Mouse (Mus musculus): Measurements from ENCODE around the gene Tspan13. TPM values are rescaled to one million over a fixed set of nuclear protein-coding genes. Genes with fewer than 3 reads are reported as not detected.
A peak's percentile ranks its signal among the peaks of the same experiment; 100 is the strongest.

The Tspan13 gene
- total RNA-seq (2021), result 100 to 1,000 TPM; 261 to 264 TPM
- long read RNA-seq, experiment 1, transcript Tspan13-201 (6 exons, 1,932 nt), result major isoform, 246 of 268 reads
- long read RNA-seq, experiment 1, partial matches to known transcripts, result 2 of 268 reads
- long read RNA-seq, experiment 1, other reads (novel, unspliced or antisense), result 20 of 268 reads
- long read RNA-seq, experiment 2, transcript Tspan13-201 (6 exons, 1,932 nt), result major isoform, 385 of 423 reads
- long read RNA-seq, experiment 2, partial matches to known transcripts, result 23 of 423 reads
- long read RNA-seq, experiment 2, other reads (novel, unspliced or antisense), result 15 of 423 reads

DNA sequence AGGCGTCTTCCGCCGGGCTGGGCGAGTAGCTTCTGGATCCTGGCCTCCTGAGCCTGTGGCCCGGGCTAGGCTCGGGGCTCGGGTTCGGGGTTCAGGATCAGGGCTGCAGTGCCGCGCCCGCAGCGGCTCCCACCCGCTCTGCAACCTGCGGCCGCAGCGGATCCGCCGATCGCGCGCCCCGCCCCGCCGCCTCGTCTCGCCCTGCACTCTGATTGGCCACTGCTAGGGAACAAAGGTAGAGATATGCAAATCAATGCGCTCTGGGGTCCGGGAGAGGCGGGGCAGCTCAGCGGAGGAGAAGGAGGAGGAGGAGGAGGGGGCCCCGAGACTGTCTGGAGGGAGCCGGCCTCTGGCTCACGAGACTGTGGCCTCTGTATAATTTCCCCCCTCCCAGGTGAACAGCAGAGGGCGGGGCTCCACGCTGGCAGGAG, at the start of gene Tspan13:
Tspan13 (minus strand) TSS at position 153 of the 431 bp plus-strand sequence.
- TF ChIP-seq CTCF (conservative IDR thresholded peaks at IDR 0.05), result peak; percentile 22
- Histone ChIP-seq H3K4me3 (peak within 1 kb of the TSS; percentile 94), H3K27ac (peak within 1 kb of the TSS; percentile 99)
- DNase-seq (ENCODE audit: low spot score in 2 of 2), result peak; percentile 88 to 93

DNA sequence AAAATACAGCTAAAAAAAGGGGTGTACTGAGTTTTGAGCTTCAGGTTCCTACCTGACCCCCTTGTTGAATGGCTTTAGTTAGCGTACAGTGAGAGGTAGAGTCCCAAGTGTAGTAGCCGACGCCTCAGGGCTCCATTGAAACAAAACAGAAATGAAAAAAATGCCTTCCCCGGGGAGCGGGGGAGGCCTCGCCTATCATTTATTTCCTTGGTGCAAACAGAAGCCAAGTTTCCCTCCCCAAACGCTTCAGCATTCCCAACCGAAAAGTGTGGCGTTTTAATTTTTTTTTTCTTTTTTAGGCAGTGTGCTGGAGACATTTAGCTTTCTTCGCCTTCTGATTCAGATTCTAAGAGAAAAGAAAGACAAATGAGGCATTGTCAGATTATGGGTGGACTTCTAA, 49.7 kb upstream of the Tspan13 start:
- no peak for DNase-seq (ENCODE audit: low spot score in 2 of 2)
- Histone ChIP-seq H3K4me3 (no peak overlapping the region), H3K27ac (peak overlapping the region; percentile 43)
- TF ChIP-seq CTCF (conservative IDR thresholded peaks at IDR 0.05), result no peak

DNA sequence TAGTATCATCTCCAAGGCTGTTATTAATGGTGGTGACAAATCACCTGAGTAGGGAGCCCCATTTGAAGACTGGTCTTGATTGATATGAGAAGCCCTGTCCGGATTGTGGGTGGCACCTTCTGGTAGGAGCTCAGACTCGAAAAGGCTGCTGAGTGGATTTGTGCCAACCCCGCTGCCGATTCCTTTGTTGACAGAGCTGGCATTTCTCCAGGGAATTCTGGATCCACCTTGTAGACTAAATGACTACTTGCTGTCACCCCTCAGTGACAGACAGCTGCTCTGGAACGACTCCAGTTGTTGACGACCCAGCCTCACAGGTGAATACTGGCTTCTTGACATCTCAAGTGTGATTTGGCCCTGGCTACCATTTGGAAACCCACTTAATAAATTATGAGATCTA, 46.9 kb upstream of the Tspan13 start:
- Histone ChIP-seq H3K27ac (no peak overlapping the region), H3K4me3 (no peak overlapping the region)
- no peak for TF ChIP-seq CTCF (conservative IDR thresholded peaks at IDR 0.05)
- DNase-seq (ENCODE audit: low spot score in 2 of 2), result no peak

DNA sequence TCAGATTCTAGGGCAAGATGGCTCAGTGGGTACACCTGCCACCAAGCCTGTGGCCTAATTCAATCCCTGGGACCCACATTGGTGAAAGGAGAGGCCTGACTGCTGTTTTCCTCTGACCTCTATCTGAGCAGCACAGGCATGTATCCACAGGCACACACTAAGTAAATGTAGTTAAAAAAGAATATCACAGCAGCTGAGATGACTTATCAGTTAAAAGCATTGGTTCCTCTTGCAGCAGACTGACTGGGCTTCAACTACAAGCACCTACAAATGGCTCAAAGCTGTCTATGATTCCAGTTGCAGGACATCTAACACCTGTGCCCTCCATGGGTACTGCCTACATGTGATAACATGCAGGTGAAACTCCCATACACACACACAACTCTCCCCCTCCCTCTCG, 46.5 kb upstream of the Tspan13 start:
- no peak for DNase-seq (ENCODE audit: low spot score in 2 of 2)
- H3K27ac ChIP-seq, result no peak overlapping the region
- no peak for TF ChIP-seq CTCF (conservative IDR thresholded peaks at IDR 0.05)
- H3K4me3 ChIP-seq, result no peak overlapping the region

DNA sequence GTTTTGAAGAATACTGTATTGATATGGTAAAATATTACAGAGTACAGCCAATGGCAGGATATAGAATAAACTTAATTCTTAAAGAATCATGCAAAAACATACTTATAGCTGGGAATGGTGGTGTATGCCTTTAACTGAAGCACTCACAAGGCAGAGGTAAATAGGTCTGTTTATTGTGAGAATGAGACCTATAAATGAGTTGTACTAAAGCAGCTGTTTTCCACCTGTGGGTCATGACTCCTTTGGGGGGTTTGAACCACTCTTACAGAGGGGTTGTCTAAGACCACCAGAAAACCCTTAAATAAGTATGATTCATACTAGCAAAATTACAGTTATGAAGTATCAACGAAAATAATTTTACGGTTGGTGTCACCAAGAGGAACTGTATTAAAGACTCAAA, 43.1 kb upstream of the Tspan13 start:
- Histone ChIP-seq H3K27ac (no peak overlapping the region), H3K4me3 (no peak overlapping the region)
- no peak for TF ChIP-seq CTCF (conservative IDR thresholded peaks at IDR 0.05)
- no peak for DNase-seq (ENCODE audit: low spot score in 2 of 2)

DNA sequence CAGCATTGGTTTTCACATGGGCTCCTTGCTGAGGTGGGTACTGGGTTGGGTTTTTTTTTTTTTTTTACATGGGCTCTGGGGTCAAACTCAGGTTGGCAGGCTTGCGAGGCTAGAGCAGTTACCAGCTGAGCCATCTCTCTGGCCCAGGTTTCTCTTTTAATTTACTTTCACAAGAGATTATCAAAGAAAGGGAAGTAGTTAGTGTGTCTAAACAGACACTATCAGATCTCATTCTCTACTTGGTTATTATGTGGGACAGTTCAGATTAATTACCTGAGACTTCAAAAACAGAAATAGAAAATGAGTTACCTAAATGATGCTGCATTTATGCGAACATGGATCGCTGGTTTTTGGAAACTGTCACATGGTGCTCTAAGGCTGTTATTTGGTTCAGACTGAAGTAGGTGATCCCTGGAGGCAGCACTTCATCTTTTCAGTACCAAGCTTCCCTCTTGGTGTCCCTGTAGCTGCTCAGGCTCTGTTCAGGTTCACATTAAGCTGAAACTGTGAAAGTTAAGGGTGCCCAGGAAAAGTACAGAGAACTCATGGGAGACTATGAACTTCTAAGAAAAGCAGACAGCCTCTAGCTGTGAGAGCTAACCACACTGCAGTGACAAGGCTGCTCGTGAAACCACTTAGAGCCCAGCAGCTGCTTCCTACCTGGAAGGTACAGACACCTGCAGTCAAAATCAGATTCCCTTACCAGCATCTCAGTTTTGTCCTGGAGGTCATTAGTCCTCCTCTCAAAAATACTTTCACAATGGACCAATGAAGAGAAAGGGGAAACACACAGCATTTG, 36.0 kb upstream of the Tspan13 start:
- Histone ChIP-seq H3K4me3 (no peak overlapping the region), H3K27ac (no peak overlapping the region)
- TF ChIP-seq CTCF (conservative IDR thresholded peaks at IDR 0.05), result no peak
- DNase-seq (ENCODE audit: low spot score in 2 of 2), result no peak

DNA sequence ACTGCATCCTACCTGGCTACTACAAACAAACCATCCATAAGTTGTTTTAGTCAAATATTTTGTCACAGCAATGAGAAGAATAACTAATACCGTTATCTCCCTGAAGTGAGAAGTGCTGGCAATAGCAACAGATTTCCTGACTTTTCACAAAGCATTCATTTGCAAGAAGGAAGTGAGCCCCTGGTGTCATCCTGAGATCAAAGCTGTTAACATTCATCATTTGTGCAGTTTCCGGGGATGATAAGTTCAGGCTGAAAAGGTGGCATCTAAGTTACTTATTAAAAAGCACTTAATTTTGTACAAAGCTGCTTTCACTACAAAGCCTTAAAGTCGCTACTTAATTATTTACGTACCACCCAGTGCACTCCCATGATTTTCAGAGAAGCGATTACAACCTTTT, 30.6 kb upstream of the Tspan13 start:
- DNase-seq (ENCODE audit: low spot score in 2 of 2), result no peak
- no peak for TF ChIP-seq CTCF (conservative IDR thresholded peaks at IDR 0.05)
- no peak overlapping the region for H3K4me3 ChIP-seq
- peak overlapping the region; percentile 64 for H3K27ac ChIP-seq

DNA sequence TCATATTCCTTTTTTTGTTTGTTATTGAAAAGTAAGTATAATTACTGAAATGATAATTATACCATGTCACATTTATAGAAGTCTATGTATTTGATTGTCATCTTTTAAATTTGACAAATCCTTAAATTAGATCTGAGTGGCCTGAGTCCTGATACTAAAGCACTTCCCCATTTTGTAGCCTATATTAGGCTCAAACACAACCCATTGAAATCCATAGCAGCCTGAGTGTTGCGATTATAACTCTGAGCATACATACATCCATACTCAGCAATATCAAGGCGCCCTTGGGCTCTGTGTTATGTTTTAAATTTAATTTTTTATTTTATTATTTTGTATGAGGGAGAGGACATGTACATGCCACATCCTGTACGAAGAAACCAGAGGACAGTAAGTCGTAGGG, 27.9 kb upstream of the Tspan13 start:
- DNase-seq (ENCODE audit: low spot score in 2 of 2), result no peak
- no peak for TF ChIP-seq CTCF (conservative IDR thresholded peaks at IDR 0.05)

DNA sequence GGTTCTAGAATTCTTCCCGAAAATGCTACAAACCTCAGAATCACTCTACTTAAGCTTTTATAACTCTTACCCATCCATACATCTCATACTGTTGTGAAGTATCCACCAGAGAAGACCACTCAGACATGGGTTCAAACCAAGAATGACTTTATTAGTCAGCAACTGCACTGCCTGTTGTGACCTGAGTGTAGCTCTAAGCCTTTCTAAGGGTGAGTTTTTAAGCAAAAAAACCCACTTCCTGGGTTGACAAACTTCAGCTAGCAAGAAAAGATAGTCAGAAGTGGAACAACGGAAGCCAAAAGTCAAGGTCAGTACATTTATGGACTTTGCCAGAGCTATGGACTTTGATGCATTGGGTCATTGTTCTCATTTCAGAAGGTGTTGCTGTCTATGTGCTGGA, 25.2 kb upstream of the Tspan13 start:
- no peak overlapping the region for H3K27ac ChIP-seq
- no peak overlapping the region for H3K4me3 ChIP-seq
- TF ChIP-seq CTCF (conservative IDR thresholded peaks at IDR 0.05), result no peak
- DNase-seq (ENCODE audit: low spot score in 2 of 2), result no peak

More for the DNA sequence above, 27.9 kb upstream of the Tspan13 start:
- Histone ChIP-seq H3K4me3 (no peak overlapping the region), H3K27ac (peak overlapping the region; percentile 64)

DNA sequence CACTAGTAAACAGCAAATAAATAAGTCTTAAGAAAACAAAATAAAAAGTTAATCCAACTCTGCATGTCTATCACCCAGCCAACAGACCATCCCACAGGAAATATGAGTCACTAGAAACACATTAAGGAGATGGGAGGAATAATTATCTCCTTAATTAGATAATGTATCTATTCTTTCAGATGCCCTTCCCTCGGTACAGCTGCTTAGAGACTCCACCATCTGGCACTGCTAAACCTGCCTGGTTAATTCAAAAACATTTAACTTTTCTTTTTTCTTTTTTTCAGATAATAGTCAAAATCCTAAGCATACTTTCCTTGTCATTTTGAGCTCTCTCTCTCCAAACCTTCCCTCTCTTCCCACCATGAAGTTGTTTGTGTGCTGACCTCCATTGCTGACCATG, 23.6 kb upstream of the Tspan13 start:
- Histone ChIP-seq H3K27ac (peak overlapping the region; percentile 65), H3K4me3 (no peak overlapping the region)
- no peak for TF ChIP-seq CTCF (conservative IDR thresholded peaks at IDR 0.05)
- peak; percentile 44 to 50 for DNase-seq (ENCODE audit: low spot score in 2 of 2)

DNA sequence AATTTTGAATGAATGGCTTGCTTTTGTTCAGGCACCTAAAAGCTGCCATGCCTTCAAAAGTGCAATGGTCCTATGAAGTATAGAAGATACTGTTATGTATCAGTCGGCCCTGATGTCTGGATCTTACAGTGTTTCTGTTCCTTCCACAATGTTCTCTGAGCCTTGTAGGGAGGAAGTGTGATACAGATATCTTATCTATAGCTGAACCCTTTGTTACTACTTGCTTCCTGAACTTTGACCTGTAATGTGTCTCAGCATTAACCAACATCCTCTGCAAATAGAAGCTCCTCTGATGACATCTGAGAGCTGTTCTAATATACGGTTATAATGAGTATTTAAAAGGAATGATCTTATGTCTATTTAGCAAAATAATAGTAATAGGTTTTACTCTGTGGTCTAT, 15.4 kb upstream of the Tspan13 start:
- Histone ChIP-seq H3K4me3 (no peak overlapping the region), H3K27ac (no peak overlapping the region)
- DNase-seq (ENCODE audit: low spot score in 2 of 2), result no peak
- TF ChIP-seq CTCF (conservative IDR thresholded peaks at IDR 0.05), result no peak

DNA sequence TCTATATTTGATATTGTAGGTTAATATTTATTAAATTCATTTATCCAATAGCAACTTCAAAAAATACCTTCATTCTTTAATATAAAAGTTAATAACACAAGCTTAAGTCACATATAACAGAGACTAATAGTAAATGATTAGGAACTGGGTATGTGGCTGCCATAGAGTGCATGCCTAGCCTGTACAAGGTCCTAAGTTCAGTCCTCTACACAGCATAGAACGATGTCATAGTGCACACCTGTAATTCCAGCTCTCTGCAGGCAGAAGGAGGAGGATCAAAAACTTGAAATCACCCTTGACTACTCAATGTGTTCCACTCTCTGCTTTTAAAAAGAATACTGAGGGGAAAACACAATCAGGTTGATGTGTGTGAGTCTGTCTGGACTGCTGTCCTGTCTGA, 8.0 kb upstream of the Tspan13 start:
- DNase-seq (ENCODE audit: low spot score in 2 of 2), result no peak
- no peak overlapping the region for H3K4me3 ChIP-seq
- no peak overlapping the region for H3K27ac ChIP-seq
- TF ChIP-seq CTCF (conservative IDR thresholded peaks at IDR 0.05), result no peak

DNA sequence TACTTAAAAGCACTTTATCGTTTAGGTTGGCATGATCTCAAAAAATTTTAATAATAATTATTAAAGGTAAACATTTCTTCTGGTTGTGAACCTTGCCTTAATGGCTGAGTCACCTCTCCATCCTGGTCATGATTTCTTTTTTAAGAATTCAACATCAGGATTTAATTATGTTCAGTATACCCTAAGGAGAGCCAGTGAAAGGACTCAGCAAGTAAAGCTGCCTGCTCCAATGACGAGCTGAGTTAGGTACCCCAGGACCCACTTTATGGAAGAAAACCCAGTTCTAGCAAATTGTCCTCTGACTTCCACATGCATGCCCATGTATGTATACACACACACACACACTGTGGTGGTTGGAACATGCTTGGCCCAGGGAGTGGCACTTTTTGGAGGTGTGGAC, 5.3 kb upstream of the Tspan13 start:
- Histone ChIP-seq H3K4me3 (no peak overlapping the region), H3K27ac (no peak overlapping the region)
- DNase-seq (ENCODE audit: low spot score in 2 of 2), result no peak
- no peak for TF ChIP-seq CTCF (conservative IDR thresholded peaks at IDR 0.05)

DNA sequence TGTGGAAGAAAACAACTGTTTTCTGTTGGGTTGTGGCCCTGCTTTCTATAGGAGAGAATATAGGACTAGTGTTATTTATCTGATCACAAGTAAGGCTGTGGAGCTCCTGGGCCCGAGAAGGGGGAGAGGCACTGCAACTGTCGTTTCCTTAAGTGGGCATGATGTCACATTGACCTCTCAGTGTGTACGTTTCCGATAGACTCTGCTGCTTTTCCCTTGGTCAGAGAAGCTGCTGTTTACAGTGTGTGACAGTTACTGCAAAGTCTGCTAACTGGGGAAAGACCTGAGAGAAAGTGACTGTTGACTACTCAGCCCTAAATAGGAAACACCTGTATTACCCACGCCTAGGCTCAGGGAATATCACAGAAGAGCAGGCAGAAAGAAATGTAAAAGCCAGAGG, 3.9 kb upstream of the Tspan13 start:
- H3K4me3 ChIP-seq, result no peak overlapping the region
- DNase-seq (ENCODE audit: low spot score in 2 of 2), result no peak
- TF ChIP-seq CTCF (conservative IDR thresholded peaks at IDR 0.05), result no peak
- no peak overlapping the region for H3K27ac ChIP-seq
